Mouse (Mus musculus) brain, embryonic 14.5 days (tissue): ENCODE results near the gene Tax1bp1.

Experiments used
- CTCF ChIP-seq: fragments of 200-500 bp; IDR thresholded peaks from 2 replicates; pipeline ENCODE4 v1.5.1; 2012; ENCODE audit warnings: inconsistent platforms, mild to moderate bottlenecking, moderate library complexity, borderline replicate concordance; ENCODE audit not compliant: insufficient read depth, insufficient read length; ENCODE audit errors: extremely low read depth
- POLR2A ChIP-seq: fragments of 200-500 bp; IDR thresholded peaks from 2 replicates; pipeline ENCODE4 v1.6.1; 2012; ENCODE audit warnings: mild to moderate bottlenecking, inconsistent platforms, borderline replicate concordance; ENCODE audit not compliant: poor library complexity, insufficient read depth, insufficient read length, severe bottlenecking; ENCODE audit errors: extremely low read depth

- TF ChIP-seq CTCF (no peak), POLR2A (no peak)
Measured at GRCm38 (mm10) chr6:52686901-52687500, 26.5 kb upstream of the Tax1bp1 start.
